Mouse (Mus musculus): Measurements from ENCODE around the gene Fam20b.

The Fam20b gene

GRCm38 (mm10) chr1:156640577-156640976 is 78.3 kb downstream of the Fam20b start:
- in situ Hi-C loops (cut with MseI, MboI) = no loop called here

- in situ Hi-C loops (cut with MseI, MboI) = no loop called here
Observed at GRCm38 (mm10) chr1:156639455-156639854, 79.4 kb downstream of the Fam20b start.

GRCm38 (mm10) chr1:156635148-156635547 is 83.7 kb downstream of the Fam20b start:
- in situ Hi-C loops (cut with MseI, MboI) = no loop called here

GRCm38 (mm10) chr1:156633095-156633494 is 85.8 kb downstream of the Fam20b start:
- in situ Hi-C loops (cut with MseI, MboI) = no loop called here

- in situ Hi-C loops (cut with MseI, MboI) = no loop called here
Observed at GRCm38 (mm10) chr1:156630965-156631364, 87.9 kb downstream of the Fam20b start.

- in situ Hi-C loops (cut with MseI, MboI) = no loop called here
Observed at GRCm38 (mm10) chr1:156629984-156630383, 88.9 kb downstream of the Fam20b start.

Measured in mouse trophoblast stem cell (cell line).